Mouse (Mus musculus): ENCODE measurements around the gene Socs3.

DNA sequence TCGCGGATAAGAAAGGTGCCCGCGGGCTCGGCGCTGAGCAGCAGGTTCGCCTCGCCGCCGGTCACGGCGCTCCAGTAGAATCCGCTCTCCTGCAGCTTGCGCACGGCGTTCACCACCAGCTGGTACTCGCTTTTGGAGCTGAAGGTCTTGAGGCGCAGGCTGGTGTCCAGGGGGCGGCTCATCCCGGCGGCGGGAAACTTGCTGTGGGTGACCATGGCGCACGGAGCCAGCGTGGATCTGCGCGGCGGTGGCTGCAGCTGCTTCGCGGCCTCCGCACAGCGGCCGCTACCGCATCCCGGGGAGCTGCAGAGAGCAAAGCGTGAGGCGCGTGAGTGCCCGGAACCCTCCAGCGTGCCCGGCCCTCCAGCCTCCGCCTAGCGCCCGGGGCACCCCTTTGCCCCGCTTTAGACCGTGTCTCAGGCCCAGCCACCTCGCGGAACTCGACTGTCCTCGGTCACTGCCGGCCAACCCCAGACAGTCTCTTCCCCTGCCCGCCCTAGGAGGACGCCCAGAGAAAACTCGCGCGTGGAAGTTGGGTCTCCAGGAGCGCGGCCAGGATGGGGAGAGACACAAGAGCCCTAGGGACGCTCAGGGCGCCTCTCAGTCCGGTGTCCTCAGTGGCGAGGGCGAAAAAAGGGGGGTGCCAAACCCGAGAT, 1.7 kb downstream of the Socs3 start:
- TF ChIP-seq CTCF (IDR thresholded peaks at IDR 0.05; ENCODE audit: borderline replicate concordance, control insufficient read depth, extremely low read depth, insufficient read depth, low read length, poor library complexity) (no peak), POLR2A (IDR thresholded peaks at IDR 0.05; ENCODE audit: control insufficient read depth, extremely low read depth, insufficient read depth, low read length, poor library complexity) (no peak)

Measured in thymus, adult 2 months (tissue).